Mouse (Mus musculus): ENCODE results near the gene T2. TPM values are rescaled to one million over a fixed set of nuclear protein-coding genes. Genes with fewer than 3 reads are reported as not detected.
"Not testable (repeated sequence)": the region's sequence is repeated elsewhere in the genome, so short reads cannot be mapped to it uniquely, and the experiment has no call there.

T2 gene
- 0.05 TPM for polyA plus RNA-seq (2012; fragmentation: generic; extraction: Trizol)
- long read RNA-seq, experiment 1: 0 reads
- long read RNA-seq, experiment 2: 0 reads

DNA sequence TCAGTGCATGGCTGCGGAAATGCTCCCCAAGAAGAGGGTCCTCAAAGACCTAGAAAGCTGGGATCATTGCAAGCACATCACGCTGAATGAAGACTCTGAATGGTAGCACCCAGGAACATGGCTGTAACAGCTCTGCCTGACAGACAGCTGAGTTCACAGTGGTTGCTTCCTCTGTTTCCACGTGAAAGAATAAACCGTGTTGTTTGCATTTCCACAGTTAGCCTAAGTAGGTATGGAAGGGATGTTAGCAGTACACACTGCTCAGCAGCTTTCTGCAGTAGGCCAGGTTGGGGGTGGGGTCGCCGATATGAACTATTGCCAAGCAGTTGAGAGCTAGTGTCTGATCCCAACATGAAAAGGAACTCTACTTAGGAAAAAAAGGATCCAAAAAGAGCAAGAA lies at the start of gene T2:
Gene T2, plus strand, starts transcription at position 301 of the 400 bp plus-strand sequence.
- H3K79me3 ChIP-seq (ENCODE audit: low read depth): no peaks in the 10 kb centered on the region

DNA sequence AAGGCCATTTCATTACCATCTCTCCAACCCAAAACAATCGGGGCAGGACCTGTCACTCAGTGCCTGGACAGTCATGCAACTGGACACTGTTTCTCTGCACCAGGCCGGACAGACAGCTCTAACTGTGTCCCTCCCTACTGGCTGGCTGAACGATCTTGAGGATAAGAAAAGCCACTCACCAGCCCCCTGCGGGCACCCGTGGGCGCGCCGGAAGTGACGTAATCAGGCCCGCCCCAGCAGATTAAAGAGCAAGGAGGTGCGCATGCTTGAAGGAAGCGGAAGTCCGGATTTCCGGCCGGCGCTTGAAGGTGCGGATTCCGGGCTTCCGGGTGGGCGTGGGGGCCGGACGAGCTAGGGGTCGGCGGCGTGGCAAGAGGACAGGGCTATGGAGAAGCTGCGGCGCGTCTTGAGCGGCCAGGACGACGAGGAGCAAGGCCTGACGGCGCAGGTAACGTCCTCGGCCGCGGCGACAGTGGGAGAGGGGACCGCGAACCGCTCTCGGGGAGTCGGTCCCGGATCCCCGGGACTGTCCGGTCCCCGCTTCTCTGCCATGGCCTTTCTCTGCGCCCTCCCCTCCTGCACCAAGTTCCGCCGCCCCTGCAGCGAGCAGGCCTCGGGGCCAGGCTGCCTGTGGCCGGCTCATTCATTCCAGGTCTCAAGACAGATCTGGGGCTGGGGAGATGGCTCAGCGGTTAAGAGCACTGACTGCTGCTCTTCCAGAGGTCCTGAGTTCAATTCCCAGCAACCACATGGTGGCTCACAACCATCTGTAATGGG lies 44.8 kb upstream of the T2 start, which contains the start of gene Sft2d1:
Gene Sft2d1, plus strand, starts transcription at position 265 of the 777 bp plus-strand sequence.
- Histone ChIP-seq H3K36me3 (ENCODE audit: control insufficient read depth, insufficient read depth) (no peaks in the 10 kb centered on the region), H3K4me3 (ENCODE audit: insufficient read depth, poor library complexity, severe bottlenecking) (peak within 1 kb of the TSS; percentile 85), H3K79me3 (ENCODE audit: low read depth) (peaks cover 49% of the 10 kb centered on the region), H3ac (ENCODE audit: control insufficient read depth, insufficient read length, low read depth) (peak within 1 kb of the TSS; percentile 92), H3K79me2 (ENCODE audit: control insufficient read depth, insufficient read depth) (peaks cover 50% of the 10 kb centered on the region), H3K27me3 (ENCODE audit: control insufficient read depth, insufficient read depth, insufficient read length) (no peaks in the 10 kb centered on the region)
- TF ChIP-seq MYOD1 (IDR thresholded peaks at IDR 0.05; ENCODE audit: control insufficient read depth, insufficient read length, low read depth) (no peak), CEBPB (IDR thresholded peaks at IDR 0.05; ENCODE audit: low read depth) (no peak), MAX (IDR thresholded peaks at IDR 0.05) (no peak), FOSL1 (IDR thresholded peaks at IDR 0.05; ENCODE audit: insufficient read depth, low read length, poor library complexity, severe bottlenecking) (no peak), MYOG (IDR thresholded peaks at IDR 0.05; ENCODE audit: control insufficient read depth, extremely low read depth, insufficient read length) (no peak), USF1 (IDR thresholded peaks at IDR 0.05; ENCODE audit: low read depth) (no peak), CTCF (IDR thresholded peaks at IDR 0.05; ENCODE audit: control insufficient read depth, insufficient read depth, insufficient read length) (no peak)

More for the DNA sequence above, at the start of gene T2:
- TF ChIP-seq CTCF (IDR thresholded peaks at IDR 0.05; ENCODE audit: control insufficient read depth, insufficient read depth, insufficient read length) (no peak), FOSL1 (IDR thresholded peaks at IDR 0.05; ENCODE audit: insufficient read depth, low read length, poor library complexity, severe bottlenecking) (no peak), MYOD1 (IDR thresholded peaks at IDR 0.05; ENCODE audit: control insufficient read depth, insufficient read length, low read depth) (no peak), CEBPB (IDR thresholded peaks at IDR 0.05; ENCODE audit: low read depth) (no peak), MAX (IDR thresholded peaks at IDR 0.05) (no peak), USF1 (IDR thresholded peaks at IDR 0.05; ENCODE audit: low read depth) (no peak), MYOG (IDR thresholded peaks at IDR 0.05; ENCODE audit: control insufficient read depth, extremely low read depth, insufficient read length) (no peak)
- no peaks in the 10 kb centered on the region for H3K36me3 ChIP-seq (ENCODE audit: control insufficient read depth, insufficient read depth)
- no peaks in the 10 kb centered on the region for H3K79me2 ChIP-seq (ENCODE audit: control insufficient read depth, insufficient read depth)
- H3ac ChIP-seq (ENCODE audit: control insufficient read depth, insufficient read length, low read depth): no peak within 1 kb of the TSS
- H3K27me3 ChIP-seq (ENCODE audit: control insufficient read depth, insufficient read depth, insufficient read length): peaks cover 7% of the 10 kb centered on the region
- H3K4me3 ChIP-seq (ENCODE audit: insufficient read depth, poor library complexity, severe bottlenecking): no peak within 1 kb of the TSS

- peak overlapping the region; percentile 85 for H3K4me3 ChIP-seq (ENCODE audit: insufficient read depth, poor library complexity, severe bottlenecking)
- TF ChIP-seq MYOG (IDR thresholded peaks at IDR 0.05; ENCODE audit: control insufficient read depth, extremely low read depth, insufficient read length) (no peak), FOSL1 (IDR thresholded peaks at IDR 0.05; ENCODE audit: insufficient read depth, low read length, poor library complexity, severe bottlenecking) (no peak), USF1 (IDR thresholded peaks at IDR 0.05; ENCODE audit: low read depth) (no peak), CEBPB (IDR thresholded peaks at IDR 0.05; ENCODE audit: low read depth) (no peak), MYOD1 (IDR thresholded peaks at IDR 0.05; ENCODE audit: control insufficient read depth, insufficient read length, low read depth) (no peak), CTCF (IDR thresholded peaks at IDR 0.05; ENCODE audit: control insufficient read depth, insufficient read depth, insufficient read length) (no peak), MAX (IDR thresholded peaks at IDR 0.05) (no peak)
- H3K36me3 ChIP-seq (ENCODE audit: control insufficient read depth, insufficient read depth): no peaks in the 10 kb centered on the region
- H3K79me2 ChIP-seq (ENCODE audit: control insufficient read depth, insufficient read depth): peaks cover 58% of the 10 kb centered on the region
- no peaks in the 10 kb centered on the region for H3K27me3 ChIP-seq (ENCODE audit: control insufficient read depth, insufficient read depth, insufficient read length)
- peaks cover 57% of the 10 kb centered on the region for H3K79me3 ChIP-seq (ENCODE audit: low read depth)
- H3ac ChIP-seq (ENCODE audit: control insufficient read depth, insufficient read length, low read depth): peak overlapping the region; percentile 62
These were observed 44.0 kb upstream of the T2 start for GRCm38 (mm10) chr17:8311751-8312150.

GRCm38 (mm10) chr17:8313976-8314375 lies 41.8 kb upstream of the T2 start:
- H3ac ChIP-seq (ENCODE audit: control insufficient read depth, insufficient read length, low read depth): no peak overlapping the region
- no peak overlapping the region for H3K4me3 ChIP-seq (ENCODE audit: insufficient read depth, poor library complexity, severe bottlenecking)
- H3K36me3 ChIP-seq (ENCODE audit: control insufficient read depth, insufficient read depth): peaks cover 4% of the 10 kb centered on the region
- TF ChIP-seq CTCF (IDR thresholded peaks at IDR 0.05; ENCODE audit: control insufficient read depth, insufficient read depth, insufficient read length) (no peak), MYOG (IDR thresholded peaks at IDR 0.05; ENCODE audit: control insufficient read depth, extremely low read depth, insufficient read length) (no peak), USF1 (IDR thresholded peaks at IDR 0.05; ENCODE audit: low read depth) (no peak), FOSL1 (IDR thresholded peaks at IDR 0.05; ENCODE audit: insufficient read depth, low read length, poor library complexity, severe bottlenecking) (no peak), CEBPB (IDR thresholded peaks at IDR 0.05; ENCODE audit: low read depth) (no peak), MYOD1 (IDR thresholded peaks at IDR 0.05; ENCODE audit: control insufficient read depth, insufficient read length, low read depth) (no peak), MAX (IDR thresholded peaks at IDR 0.05) (no peak)
- H3K27me3 ChIP-seq (ENCODE audit: control insufficient read depth, insufficient read depth, insufficient read length): no peaks in the 10 kb centered on the region
- H3K79me3 ChIP-seq (ENCODE audit: low read depth): peaks cover 76% of the 10 kb centered on the region
- H3K79me2 ChIP-seq (ENCODE audit: control insufficient read depth, insufficient read depth): peaks cover 80% of the 10 kb centered on the region

- H3K27me3 ChIP-seq (ENCODE audit: control insufficient read depth, insufficient read depth, insufficient read length): no peaks in the 10 kb centered on the region
- H3ac ChIP-seq (ENCODE audit: control insufficient read depth, insufficient read length, low read depth): no peak overlapping the region
- H3K36me3 ChIP-seq (ENCODE audit: control insufficient read depth, insufficient read depth): peaks cover 4% of the 10 kb centered on the region
- TF ChIP-seq MYOD1 (IDR thresholded peaks at IDR 0.05; ENCODE audit: control insufficient read depth, insufficient read length, low read depth): no peak
- TF ChIP-seq CEBPB (IDR thresholded peaks at IDR 0.05; ENCODE audit: low read depth): no peak
- TF ChIP-seq CTCF (IDR thresholded peaks at IDR 0.05; ENCODE audit: control insufficient read depth, insufficient read depth, insufficient read length): no peak
- no peak for TF ChIP-seq MYOG (IDR thresholded peaks at IDR 0.05; ENCODE audit: control insufficient read depth, extremely low read depth, insufficient read length)
- no peak for TF ChIP-seq FOSL1 (IDR thresholded peaks at IDR 0.05; ENCODE audit: insufficient read depth, low read length, poor library complexity, severe bottlenecking)
- H3K79me3 ChIP-seq (ENCODE audit: low read depth): peaks cover 86% of the 10 kb centered on the region
- H3K4me3 ChIP-seq (ENCODE audit: insufficient read depth, poor library complexity, severe bottlenecking): no peak overlapping the region
- H3K79me2 ChIP-seq (ENCODE audit: control insufficient read depth, insufficient read depth): peaks cover 100% of the 10 kb centered on the region
These were observed 39.5 kb upstream of the T2 start for GRCm38 (mm10) chr17:8316251-8316650.

GRCm38 (mm10) chr17:8326877-8327276 lies 28.9 kb upstream of the T2 start:
- H3K79me2 ChIP-seq (ENCODE audit: control insufficient read depth, insufficient read depth): peaks cover 12% of the 10 kb centered on the region
- not testable (repeated sequence) for H3ac ChIP-seq (ENCODE audit: control insufficient read depth, insufficient read length, low read depth); H3K4me3 ChIP-seq (ENCODE audit: insufficient read depth, poor library complexity, severe bottlenecking); H3K79me3 ChIP-seq (ENCODE audit: low read depth); H3K36me3 ChIP-seq (ENCODE audit: control insufficient read depth, insufficient read depth); H3K27me3 ChIP-seq (ENCODE audit: control insufficient read depth, insufficient read depth, insufficient read length)

Data from C2C12 (cell line).